Mouse (Mus musculus) intestine, embryonic 15.5 days (tissue): ENCODE results near the gene Dcps. TPM values are rescaled to one million over a fixed set of nuclear protein-coding genes. Genes with fewer than 3 reads are reported as not detected.
"Not testable (repeated sequence)": the region's sequence is repeated elsewhere in the genome, so short reads cannot be mapped to it uniquely, and the experiment has no call there.

Source experiments
- ATAC-seq: fragments of 200-750 bp; cut with Nextera tagmentation; 2 replicates; pipeline ENCODE4 v1.8.0; 2017; ENCODE audit warnings: moderate TSS enrichment, moderate library complexity
- H3K27ac ChIP-seq: fragments of 300-500 bp; sonication (generic); 2 replicates; pipeline ENCODE4 v1.5.1; 2015; ENCODE audit warnings: mild to moderate bottlenecking, inconsistent platforms
- H3K27me3 ChIP-seq: fragments of 300-500 bp; sonication (generic); replicated peaks from 2 replicates; pipeline ENCODE4 v1.6.1; 2015; ENCODE audit warnings: inconsistent platforms
- H3K36me3 ChIP-seq: fragments of 300-500 bp; sonication (generic); 2 replicates; pipeline ENCODE4 v1.6.1; 2015; ENCODE audit warnings: inconsistent platforms
- H3K4me1 ChIP-seq: fragments of 300-500 bp; sonication (generic); replicated peaks from 2 replicates; pipeline ENCODE4 v1.6.1; 2015; ENCODE audit warnings: inconsistent platforms
- H3K4me2 ChIP-seq: fragments of 300-500 bp; sonication (generic); replicated peaks from 2 replicates; pipeline ENCODE4 v1.6.1; 2015; ENCODE audit warnings: mild to moderate bottlenecking, inconsistent platforms
- H3K4me3 ChIP-seq: fragments of 300-500 bp; sonication (generic); replicated peaks from 2 replicates; pipeline ENCODE4 v1.5.1; 2015; ENCODE audit warnings: inconsistent platforms
- H3K9ac ChIP-seq: fragments of 300-500 bp; sonication (generic); 2 replicates; pipeline ENCODE4 v1.6.1; 2015; ENCODE audit warnings: inconsistent platforms
- H3K9me3 ChIP-seq: fragments of 300-500 bp; sonication (generic); 2 replicates; pipeline ENCODE4 v1.6.1; 2016; ENCODE audit warnings: inconsistent platforms
- WGBS: fragments of 180-500 bp; shearing (Covaris S2); methylation state at CpG from one replicate; pipeline ENCODE4 v1.1.7; 2015; 5-methylcytosine and 5-hydroxymethylcytosine counted together
- polyA plus RNA-seq: library from polyadenylated mRNA; unstranded; fragments of >200 nt; fragmentation: Nextera tagmentation; extraction: Ambion mirVana; gene quantifications from 2 replicates; pipeline ENCODE4 v1.2.1, GENCODE M21; 2015

Dcps gene
- polyA plus RNA-seq, 1 experiment from 2014 or later = 87.1 TPM

- H3K4me3 ChIP-seq, H3K4me2 ChIP-seq, H3K4me1 ChIP-seq, H3K9me3 ChIP-seq, H3K27me3 ChIP-seq, ATAC-seq, H3K36me3 ChIP-seq, H3K27ac ChIP-seq, H3K9ac ChIP-seq: not testable (repeated sequence)
- 91% methylated on average over 14 of the region's 14 CpGs for WGBS
Observed at GRCm38 (mm10) chr9:35147261-35147660, 28.6 kb downstream of the Dcps start.

DNA sequence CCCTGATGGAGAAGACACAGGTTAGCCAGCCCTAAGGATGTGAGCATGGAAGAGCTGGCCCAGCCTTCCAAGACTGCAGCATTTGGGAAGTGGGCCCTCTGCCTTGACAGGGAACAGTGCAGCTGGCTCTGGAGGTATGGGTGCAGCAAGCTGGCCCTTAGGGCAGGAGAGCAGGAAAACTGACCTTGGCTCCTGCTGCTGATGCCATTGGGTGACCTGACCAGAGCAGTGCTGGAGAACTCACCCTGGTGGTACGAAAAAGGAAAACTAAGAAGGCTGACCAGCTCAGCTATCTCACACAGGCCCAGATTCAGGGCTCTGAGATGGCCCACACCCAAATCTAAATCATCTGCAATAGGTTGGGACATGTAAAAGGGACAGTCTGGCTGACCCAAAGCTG is 30.0 kb downstream of the Dcps start:
- H3K9ac ChIP-seq = no peak overlapping the region
- ATAC-seq = no peak
- WGBS = 96% methylated on average over 1 of the region's 1 CpGs
- H3K4me1 ChIP-seq = no peaks in the 10 kb centered on the region
- H3K4me3 ChIP-seq = no peak overlapping the region
- H3K27ac ChIP-seq = no peak overlapping the region
- H3K9me3 ChIP-seq = no peaks in the 10 kb centered on the region
- H3K27me3 ChIP-seq = no peaks in the 10 kb centered on the region
- no peaks in the 10 kb centered on the region for H3K36me3 ChIP-seq
- no peak overlapping the region for H3K4me2 ChIP-seq

GRCm38 (mm10) chr9:35145118-35145517 is 30.7 kb downstream of the Dcps start:
- Histone ChIP-seq H3K27ac (no peak overlapping the region), H3K36me3 (no peaks in the 10 kb centered on the region), H3K27me3 (no peaks in the 10 kb centered on the region), H3K4me2 (no peak overlapping the region), H3K9me3 (no peaks in the 10 kb centered on the region), H3K4me1 (no peaks in the 10 kb centered on the region), H3K9ac (no peak overlapping the region), H3K4me3 (no peak overlapping the region)
- no peak for ATAC-seq
- WGBS = 86% methylated on average over 9 of the region's 9 CpGs

GRCm38 (mm10) chr9:35142221-35142620 is 33.6 kb downstream of the Dcps start:
- 66% methylated on average over 2 of the region's 2 CpGs for WGBS
- Histone ChIP-seq H3K27ac (no peak overlapping the region), H3K4me2 (no peak overlapping the region), H3K36me3 (no peaks in the 10 kb centered on the region), H3K9ac (no peak overlapping the region), H3K9me3 (no peaks in the 10 kb centered on the region), H3K4me3 (no peak overlapping the region), H3K4me1 (no peaks in the 10 kb centered on the region), H3K27me3 (no peaks in the 10 kb centered on the region)
- ATAC-seq = no peak

- Histone ChIP-seq H3K4me1 (no peaks in the 10 kb centered on the region), H3K27me3 (no peaks in the 10 kb centered on the region), H3K9ac (no peak overlapping the region), H3K36me3 (0 out of 2 replicates have a peak, but pooled peaks cover 2% of the 10 kb centered on the region), H3K9me3 (no peaks in the 10 kb centered on the region), H3K4me2 (no peak overlapping the region), H3K4me3 (no peak overlapping the region), H3K27ac (no peak overlapping the region)
- WGBS = 77% methylated on average over 5 of the region's 5 CpGs
- ATAC-seq = no peak
Observed at GRCm38 (mm10) chr9:35139231-35139744, 36.6 kb downstream of the Dcps start.

DNA sequence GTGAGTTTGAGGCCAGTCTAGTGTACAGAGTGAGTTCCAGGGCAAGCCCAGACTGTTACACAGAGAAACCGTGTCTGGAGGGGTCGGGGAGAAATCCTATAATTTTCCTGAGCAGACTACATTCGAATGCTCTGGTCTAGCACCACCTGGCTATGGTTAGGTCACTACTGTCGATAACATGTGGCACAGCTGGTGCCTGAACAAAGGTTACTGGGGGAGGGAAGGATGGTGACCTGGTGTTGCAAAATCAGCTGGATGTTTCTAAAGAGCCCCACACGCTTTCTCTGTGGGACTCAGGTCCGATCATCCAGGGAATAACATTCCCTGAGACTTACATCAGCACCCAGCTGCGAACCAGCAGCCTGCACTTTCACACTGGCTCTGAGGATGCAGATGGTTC is 37.8 kb downstream of the Dcps start:
- Histone ChIP-seq H3K4me2 (no peak overlapping the region), H3K27me3 (no peaks in the 10 kb centered on the region), H3K27ac (no peak overlapping the region), H3K9me3 (no peaks in the 10 kb centered on the region), H3K36me3 (0 out of 2 replicates have a peak, but pooled peaks cover 2% of the 10 kb centered on the region), H3K9ac (no peak overlapping the region), H3K4me1 (no peaks in the 10 kb centered on the region), H3K4me3 (no peak overlapping the region)
- 71% methylated on average over 7 of the region's 7 CpGs for WGBS
- ATAC-seq = no peak

DNA sequence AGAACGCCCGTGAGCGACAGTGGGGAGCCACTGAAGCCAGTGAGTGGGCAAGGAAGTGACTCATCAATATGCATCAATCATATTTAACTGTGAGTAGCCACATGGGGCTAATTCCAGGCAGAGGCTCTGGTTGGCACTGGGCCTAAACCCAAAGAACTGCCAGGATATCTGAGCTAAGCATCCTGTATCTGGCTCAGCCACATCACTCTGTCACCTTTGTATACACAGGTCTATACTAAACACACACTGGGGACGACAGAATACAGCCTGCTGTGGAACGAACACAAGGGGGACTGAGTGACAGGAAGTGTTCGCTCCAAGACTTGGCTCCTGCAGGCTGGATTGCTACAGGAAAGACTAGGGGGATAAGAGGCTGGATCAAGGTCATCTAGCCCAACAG is 40.3 kb downstream of the Dcps start:
- H3K4me2 ChIP-seq = no peak overlapping the region
- no peaks in the 10 kb centered on the region for H3K4me1 ChIP-seq
- no peaks in the 10 kb centered on the region for H3K27me3 ChIP-seq
- H3K9me3 ChIP-seq = no peaks in the 10 kb centered on the region
- H3K27ac ChIP-seq = no peak overlapping the region
- WGBS = 61% methylated on average over 6 of the region's 6 CpGs
- 0 out of 2 replicates have a peak, but pooled peaks cover 2% of the 10 kb centered on the region for H3K36me3 ChIP-seq
- ATAC-seq = no peak
- H3K4me3 ChIP-seq = no peak overlapping the region
- H3K9ac ChIP-seq = no peak overlapping the region

GRCm38 (mm10) chr9:35131637-35132397 is 44.0 kb downstream of the Dcps start:
- no peak overlapping the region for H3K4me2 ChIP-seq
- 91% methylated on average over 16 of the region's 16 CpGs for WGBS
- no peak overlapping the region for H3K4me3 ChIP-seq
- H3K4me1 ChIP-seq = peaks cover 13% of the 10 kb centered on the region; the same call in 1 of the 2 replicates
- H3K9me3 ChIP-seq = no peaks in the 10 kb centered on the region
- no peak overlapping the region for H3K27ac ChIP-seq
- no peak overlapping the region for H3K9ac ChIP-seq
- no peaks in the 10 kb centered on the region for H3K27me3 ChIP-seq
- H3K36me3 ChIP-seq = 0 out of 2 replicates have a peak, but pooled peaks cover 5% of the 10 kb centered on the region
- no peak for ATAC-seq

GRCm38 (mm10) chr9:35128995-35129418 is 46.9 kb downstream of the Dcps start:
- Histone ChIP-seq H3K27me3 (no peaks in the 10 kb centered on the region), H3K4me2 (no peak overlapping the region), H3K9ac (no peak overlapping the region), H3K4me3 (no peak overlapping the region), H3K4me1 (peaks cover 17% of the 10 kb centered on the region; the same call in 1 of the 2 replicates), H3K9me3 (no peaks in the 10 kb centered on the region), H3K36me3 (peaks cover 3% of the 10 kb centered on the region; the same call in 1 of the 2 replicates), H3K27ac (no peak overlapping the region)
- no peak for ATAC-seq
- WGBS = 82% methylated on average over 9 of the region's 9 CpGs

- Histone ChIP-seq H3K9me3 (no peaks in the 10 kb centered on the region), H3K4me3 (no peak overlapping the region), H3K9ac (no peak overlapping the region), H3K4me1 (peaks cover 17% of the 10 kb centered on the region; the same call in 1 of the 2 replicates), H3K27me3 (no peaks in the 10 kb centered on the region), H3K27ac (no peak overlapping the region), H3K36me3 (peaks cover 3% of the 10 kb centered on the region; the same call in 1 of the 2 replicates), H3K4me2 (no peak overlapping the region)
- 86% methylated on average over 3 of the region's 3 CpGs for WGBS
- no peak for ATAC-seq
Observed at GRCm38 (mm10) chr9:35128564-35128963, 47.3 kb downstream of the Dcps start.

GRCm38 (mm10) chr9:35127561-35127960 is 48.3 kb downstream of the Dcps start:
- H3K27me3 ChIP-seq = no peaks in the 10 kb centered on the region
- H3K9me3 ChIP-seq = no peaks in the 10 kb centered on the region
- no peak overlapping the region for H3K27ac ChIP-seq
- H3K4me3 ChIP-seq = no peak overlapping the region
- peaks cover 3% of the 10 kb centered on the region; the same call in 1 of the 2 replicates for H3K36me3 ChIP-seq
- no peak for ATAC-seq
- peaks cover 17% of the 10 kb centered on the region; the same call in 1 of the 2 replicates for H3K4me1 ChIP-seq
- WGBS = 83% methylated on average over 5 of the region's 5 CpGs
- H3K4me2 ChIP-seq = no peak overlapping the region
- no peak overlapping the region for H3K9ac ChIP-seq

DNA sequence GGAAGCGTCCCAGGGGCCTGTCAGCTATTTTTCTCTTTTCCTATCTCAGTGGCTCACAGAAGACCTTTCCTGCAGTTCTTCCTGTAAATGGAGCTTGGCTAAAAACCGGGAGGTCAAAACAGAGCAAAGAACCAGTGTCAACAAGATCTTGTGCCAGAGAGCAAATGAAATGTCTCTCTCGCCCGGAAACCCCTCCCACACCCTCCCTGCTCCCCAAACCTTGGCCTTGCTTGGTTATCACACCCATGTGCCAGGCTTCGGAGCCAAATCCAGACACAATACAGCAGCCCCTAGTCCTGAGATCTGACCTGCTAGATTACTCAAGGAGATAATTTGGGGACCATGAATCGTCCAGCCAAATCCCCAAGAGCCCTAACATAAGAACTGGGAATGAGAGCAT is 48.7 kb downstream of the Dcps start:
- Histone ChIP-seq H3K4me1 (peaks cover 17% of the 10 kb centered on the region; the same call in 1 of the 2 replicates), H3K36me3 (peaks cover 3% of the 10 kb centered on the region; the same call in 1 of the 2 replicates), H3K4me2 (no peak overlapping the region), H3K9me3 (no peaks in the 10 kb centered on the region), H3K4me3 (no peak overlapping the region), H3K27ac (0 out of 2 replicates have a peak overlapping the region, but pooled peaks have one; percentile 17), H3K9ac (no peak overlapping the region), H3K27me3 (no peaks in the 10 kb centered on the region)
- WGBS = 73% methylated on average over 6 of the region's 6 CpGs
- no peak for ATAC-seq

GRCm38 (mm10) chr9:35124678-35124955 is 51.2 kb downstream of the Dcps start:
- no peaks in the 10 kb centered on the region for H3K9me3 ChIP-seq
- no peak overlapping the region for H3K4me2 ChIP-seq
- no peak for ATAC-seq
- no peak overlapping the region for H3K4me3 ChIP-seq
- peaks cover 3% of the 10 kb centered on the region; the same call in 1 of the 2 replicates for H3K36me3 ChIP-seq
- H3K27ac ChIP-seq = no peak overlapping the region
- no peaks in the 10 kb centered on the region for H3K27me3 ChIP-seq
- no peak overlapping the region for H3K9ac ChIP-seq
- WGBS = 91% methylated on average over 8 of the region's 8 CpGs
- peaks cover 17% of the 10 kb centered on the region; the same call in 1 of the 2 replicates for H3K4me1 ChIP-seq
